Mouse (Mus musculus) gastrocnemius, postnatal 4 days (tissue): ENCODE measurements around the gene Trim46. TPM values are rescaled to one million over a fixed set of nuclear protein-coding genes. Genes with fewer than 3 reads are reported as not detected.

Experiments
- DNase-seq, 2 experiments: peaks; one replicate each; pipeline ENCODE4 v3.0.0; 2021 to 2022; ENCODE audit warnings: low spot score in 2 of 2, mixed read lengths in 2 of 2
- total RNA-seq, 2 experiments: library from RNA; stranded (reverse); gene quantifications; 2 replicates each; pipeline ENCODE4 v1.2.3; 2021

Trim46 gene
- total RNA-seq, 2 experiments from 2014 or later, result 0.73 to 0.83 TPM

- no peak for DNase-seq
Observed at GRCm38 (mm10) chr3:89276061-89276460, 30.0 kb upstream of the Trim46 start.

- no peak for DNase-seq
Observed at GRCm38 (mm10) chr3:89271760-89272159, 25.7 kb upstream of the Trim46 start.

- DNase-seq, result peak in 1 of 2 experiments; percentile 37
Observed at GRCm38 (mm10) chr3:89270891-89271290, 24.8 kb upstream of the Trim46 start.

- peak; percentile 85 to 91 for DNase-seq
Observed at GRCm38 (mm10) chr3:89270051-89270755, 24.1 kb upstream of the Trim46 start, which contains the start of gene Slc50a1. Gene Slc50a1, minus strand, starts transcription at chr3:89270570.

GRCm38 (mm10) chr3:89268916-89269315 lies 22.8 kb upstream of the Trim46 start:
- no peak for DNase-seq

GRCm38 (mm10) chr3:89266439-89266893 lies 20.4 kb upstream of the Trim46 start:
- DNase-seq, result peak in 1 of 2 experiments; percentile 75

GRCm38 (mm10) chr3:89262417-89262816 lies 16.3 kb upstream of the Trim46 start:
- DNase-seq, result no peak

- DNase-seq, result no peak
Observed at GRCm38 (mm10) chr3:89260211-89260610, 14.1 kb upstream of the Trim46 start.

- no peak for DNase-seq
Observed at GRCm38 (mm10) chr3:89259076-89259475, 13.0 kb upstream of the Trim46 start, which contains the start of gene Dpm3. Gene Dpm3, plus strand, starts transcription at chr3:89259358.

GRCm38 (mm10) chr3:89256177-89256576 lies 10.1 kb upstream of the Trim46 start:
- no peak for DNase-seq

GRCm38 (mm10) chr3:89254994-89255393 lies 8.9 kb upstream of the Trim46 start:
- no peak for DNase-seq

- DNase-seq, result peak in 1 of 2 experiments; percentile 42
Observed at GRCm38 (mm10) chr3:89251365-89251895, 5.3 kb upstream of the Trim46 start.

- peak in 1 of 2 experiments; percentile 30 for DNase-seq
Observed at GRCm38 (mm10) chr3:89250435-89251040, 4.4 kb upstream of the Trim46 start.

- no peak for DNase-seq
Observed at GRCm38 (mm10) chr3:89247466-89247865, 1.4 kb upstream of the Trim46 start.

- no peak for DNase-seq
Observed at GRCm38 (mm10) chr3:89245688-89246171, 379 bp downstream of the Trim46 start, which contains the start of gene Krtcap2. Gene Krtcap2, plus strand, starts transcription at chr3:89245966.

GRCm38 (mm10) chr3:89244982-89245687 lies 974 bp downstream of the Trim46 start:
- DNase-seq, result no peak

- no peak for DNase-seq
Observed at GRCm38 (mm10) chr3:89244158-89244981, 1.7 kb downstream of the Trim46 start.

- DNase-seq, result no peak
Observed at GRCm38 (mm10) chr3:89243609-89244008, 2.5 kb downstream of the Trim46 start.

GRCm38 (mm10) chr3:89242331-89242895 lies 3.7 kb downstream of the Trim46 start:
- peak in 1 of 2 experiments; percentile 68 for DNase-seq

- DNase-seq, result peak in 1 of 2 experiments; percentile 16
Observed at GRCm38 (mm10) chr3:89238494-89238893, 7.6 kb downstream of the Trim46 start.
